Comparison of ENCODE assay signal across 8 mouse cellular contexts in genomic region chr12:75818453-75819434, GRCm38 (mm10). TPM values are rescaled to one million over a fixed set of nuclear protein-coding genes. Genes with fewer than 3 reads are reported as not detected.
DNase-seq lines count a peak whose midpoint lies in the region; ATAC-seq and TF ChIP-seq lines count a peak whose summit lies in the region.

No protein-coding gene starts in this region.

- H3K27ac ChIP-seq in bone marrow macrophage, adult 2 months (ENCODE audit: insufficient read depth, low read depth, low read length), result no peak overlapping the region
- H3K27ac ChIP-seq in embryonic facial prominence, embryonic 15.5 days (replicated peaks), result peak overlapping the region; percentile 69
- peak overlapping the region; percentile 87 for H3K27ac ChIP-seq in heart, embryonic 13.5 days (replicated peaks)
- H3K27ac ChIP-seq in kidney, embryonic 15.5 days, result peak overlapping the region; percentile 87
- no peak overlapping the region for H3K27ac ChIP-seq in liver, embryonic 14.5 days
- 0 out of 2 replicates have a peak overlapping the region, but pooled peaks have one; percentile 59 for H3K27ac ChIP-seq in testis, adult 2 months (ENCODE audit: control insufficient read depth, insufficient read depth, low read depth, low read length)

- no peak for TF ChIP-seq CTCF in bone marrow macrophage, adult 2 months (IDR thresholded peaks at IDR 0.05; ENCODE audit: low read depth, low read length)
- TF ChIP-seq CTCF in liver, embryonic 14.5 days (IDR thresholded peaks at IDR 0.05; ENCODE audit: low read depth), result 0 out of 2 replicates have a peak, but pooled peaks have one; percentile 9
- TF ChIP-seq CTCF in testis, adult 2 months (IDR thresholded peaks at IDR 0.05; ENCODE audit: control insufficient read depth, insufficient read depth, insufficient replicate concordance, low read depth, low read length), result no peak

- DNase-seq in CD4-positive, CD25-positive, alpha-beta regulatory T cell, adult 2 months (ENCODE audit: low read depth, low spot score), result peak; percentile 39
- DNase-seq in liver, embryonic 14.5 days (ENCODE audit: low read depth in 3 of 3, low spot score in 3 of 3), result no peak
- DNase-seq in neural tube, embryonic 10.5 days (ENCODE audit: extremely low spot score, low spot score), result peak; percentile 80

- H3K36me3 ChIP-seq in embryonic facial prominence, embryonic 15.5 days, result no peaks in the 10 kb centered on the region
- no peaks in the 10 kb centered on the region for H3K36me3 ChIP-seq in heart, embryonic 13.5 days
- no peaks in the 10 kb centered on the region for H3K36me3 ChIP-seq in kidney, embryonic 15.5 days
- H3K36me3 ChIP-seq in liver, embryonic 14.5 days (replicated peaks; ENCODE audit: control insufficient read depth, insufficient read depth, low read depth), result no peaks in the 10 kb centered on the region
- no peaks in the 10 kb centered on the region for H3K36me3 ChIP-seq in testis, adult 2 months (ENCODE audit: control insufficient read depth, insufficient read depth, low read length)

- no peaks in the 10 kb centered on the region for H3K9me3 ChIP-seq in embryonic facial prominence, embryonic 15.5 days (replicated peaks)
- H3K9me3 ChIP-seq in heart, embryonic 13.5 days, result no peaks in the 10 kb centered on the region
- no peaks in the 10 kb centered on the region for H3K9me3 ChIP-seq in kidney, embryonic 15.5 days (replicated peaks)
- H3K9me3 ChIP-seq in liver, embryonic 14.5 days (ENCODE audit: control insufficient read depth, low read length), result no peaks in the 10 kb centered on the region

- WGBS in embryonic facial prominence, embryonic 15.5 days, result under 1% methylated on average over 84 of the region's 93 CpGs
- WGBS in heart, embryonic 13.5 days, result under 1% methylated on average over 81 of the region's 93 CpGs
- under 1% methylated on average over 80 of the region's 93 CpGs for WGBS in kidney, embryonic 15.5 days
- WGBS in liver, embryonic 14.5 days (ENCODE audit: insufficient replicate concordance), result under 1% methylated on average over 91 of the region's 93 CpGs

- peak overlapping the region; percentile 73 for H3K9ac ChIP-seq in embryonic facial prominence, embryonic 15.5 days
- H3K9ac ChIP-seq in heart, embryonic 13.5 days, result peak overlapping the region; percentile 93
- H3K9ac ChIP-seq in kidney, embryonic 15.5 days, result peak overlapping the region; percentile 93
- peak overlapping the region; percentile 38 for H3K9ac ChIP-seq in liver, embryonic 14.5 days (replicated peaks)

- no peak for TF ChIP-seq EP300 in liver, embryonic 14.5 days (IDR thresholded peaks at IDR 0.05; ENCODE audit: low read depth)

- H3K4me3 ChIP-seq in bone marrow macrophage, adult 2 months (ENCODE audit: insufficient read depth, low read length), result peak overlapping the region; percentile 70
- H3K4me3 ChIP-seq in embryonic facial prominence, embryonic 15.5 days (replicated peaks), result peak overlapping the region; percentile 87
- H3K4me3 ChIP-seq in heart, embryonic 13.5 days, result peak overlapping the region; percentile 94
- peak overlapping the region; percentile 93 for H3K4me3 ChIP-seq in kidney, embryonic 15.5 days (replicated peaks)
- H3K4me3 ChIP-seq in liver, embryonic 14.5 days (ENCODE audit: insufficient read depth in 1 of 2, low read depth in 2 of 2, low read length in 2 of 2), result peak overlapping the region; percentile 63 to 88
- H3K4me3 ChIP-seq in testis, adult 2 months (ENCODE audit: control insufficient read depth, low read depth, low read length), result peak overlapping the region; percentile 74

- peak overlapping the region; percentile 92 for H3K4me2 ChIP-seq in embryonic facial prominence, embryonic 15.5 days (replicated peaks)
- H3K4me2 ChIP-seq in heart, embryonic 13.5 days, result peak overlapping the region; percentile 89
- peak overlapping the region; percentile 77 for H3K4me2 ChIP-seq in kidney, embryonic 15.5 days
- peak overlapping the region; percentile 73 for H3K4me2 ChIP-seq in liver, embryonic 14.5 days (ENCODE audit: low read depth)

- no peak for TF ChIP-seq POLR2A in bone marrow macrophage, adult 2 months (IDR thresholded peaks at IDR 0.05; ENCODE audit: borderline replicate concordance, low read depth, low read length)
- no peak for TF ChIP-seq POLR2A in testis, adult 2 months (IDR thresholded peaks at IDR 0.05; ENCODE audit: control insufficient read depth, low read depth, low read length)

- peak; percentile 78 for ATAC-seq in embryonic facial prominence, embryonic 15.5 days (ENCODE audit: insufficient number of reproducible peaks, low FRiP score, low TSS enrichment, low read depth)
- peak; percentile 59; the same call in 1 of the 2 replicates for ATAC-seq in heart, embryonic 13.5 days (ENCODE audit: extremely low read depth, insufficient number of reproducible peaks, low FRiP score, low TSS enrichment)
- ATAC-seq in kidney, embryonic 15.5 days (replicated peaks; ENCODE audit: low FRiP score), result peak; percentile 82
- ATAC-seq in liver, embryonic 14.5 days (ENCODE audit: insufficient read depth), result peak; percentile 64; the same call in 1 of the 2 replicates

- H3K4me1 ChIP-seq in bone marrow macrophage, adult 2 months (ENCODE audit: control insufficient read depth, insufficient read depth, low read length), result no peaks in the 10 kb centered on the region
- H3K4me1 ChIP-seq in embryonic facial prominence, embryonic 15.5 days, result peaks cover 14% of the 10 kb centered on the region
- peaks cover 52% of the 10 kb centered on the region for H3K4me1 ChIP-seq in heart, embryonic 13.5 days
- H3K4me1 ChIP-seq in kidney, embryonic 15.5 days, result peaks cover 30% of the 10 kb centered on the region
- no peaks in the 10 kb centered on the region for H3K4me1 ChIP-seq in liver, embryonic 14.5 days (replicated peaks; ENCODE audit: control insufficient read depth in 2 of 2, insufficient read depth in 2 of 2, low read length in 1 of 2)
- peaks cover 8% of the 10 kb centered on the region for H3K4me1 ChIP-seq in testis, adult 2 months (ENCODE audit: control insufficient read depth, insufficient read depth, low read length)

- H3K27me3 ChIP-seq in embryonic facial prominence, embryonic 15.5 days, result no peaks in the 10 kb centered on the region
- no peaks in the 10 kb centered on the region for H3K27me3 ChIP-seq in heart, embryonic 13.5 days (replicated peaks)
- H3K27me3 ChIP-seq in kidney, embryonic 15.5 days, result peaks cover 17% of the 10 kb centered on the region; the same call in 1 of the 2 replicates
- H3K27me3 ChIP-seq in liver, embryonic 14.5 days (ENCODE audit: control insufficient read depth, insufficient read depth, low read length), result peaks cover 46% of the 10 kb centered on the region
- no peaks in the 10 kb centered on the region for H3K27me3 ChIP-seq in testis, adult 2 months (ENCODE audit: control insufficient read depth, insufficient read depth, low read length)

RNA-seq across cellular contexts. Expression of gene Syne2, which starts 0.8 kb away (rescaled TPM):
- 6.6 and 9.8 TPM in 2 replicates for polyA plus RNA-seq in bone marrow macrophage, adult 2 months (2012; ENCODE audit: insufficient read depth, insufficient read length, missing spikeins)
- 40.8 and 45.2 TPM in 2 replicates for polyA plus RNA-seq in embryonic facial prominence, embryonic 15.5 days (2015; fragmentation: Nextera tagmentation; extraction: Ambion mirVana)
- polyA plus RNA-seq in heart, embryonic 13.5 days (2015; fragmentation: Nextera tagmentation; extraction: Ambion mirVana), result 45.3 and 49.6 TPM in 2 replicates
- polyA plus RNA-seq in kidney, embryonic 15.5 days (2015; fragmentation: Nextera tagmentation; extraction: Ambion mirVana), result 60.2 and 60.9 TPM in 2 replicates
- 1.7 and 2.1 TPM in 2 replicates for polyA plus RNA-seq in liver, embryonic 14.5 days (2012; rRNA removed)
- polyA plus RNA-seq in liver, embryonic 14.5 days (2014; fragmentation: Nextera tagmentation; extraction: Ambion mirVana), result 2.5 and 3.0 TPM in 2 replicates
- 35.5 and 37.1 TPM in 2 replicates for polyA plus RNA-seq in testis, adult 2 months (2012; rRNA removed)

Comparison
In these comparisons a context has a peak if more than half of its experiments do, and no peak if none do; other contexts are left out.
1. DNase-seq: peak in CD4-positive, CD25-positive, alpha-beta regulatory T cell, adult 2 months (single experiment) and neural tube, embryonic 10.5 days (single experiment); none in liver, embryonic 14.5 days (0 of 3).
2. H3K27ac ChIP-seq: peak in embryonic facial prominence, embryonic 15.5 days (single experiment), heart, embryonic 13.5 days (single experiment), kidney, embryonic 15.5 days (single experiment) and testis, adult 2 months (single experiment); none in bone marrow macrophage, adult 2 months (single experiment) and liver, embryonic 14.5 days (single experiment).
3. H3K9ac ChIP-seq: peak in every context shown above with its lines; median percentile 93 in heart, embryonic 13.5 days; 93 in kidney, embryonic 15.5 days; 73 in embryonic facial prominence, embryonic 15.5 days; 38 in liver, embryonic 14.5 days.
4. Peak in every context shown above with its lines, with median percentiles within 50 percentile points of each other: H3K4me3 ChIP-seq, ATAC-seq and H3K4me2 ChIP-seq.